Mouse (Mus musculus): ENCODE data around the gene Prkra. TPM values are rescaled to one million over a fixed set of nuclear protein-coding genes. Genes with fewer than 3 reads are reported as not detected.

The Prkra gene
- total and polyA plus RNA-seq, 2 experiments from 2014 or later, result 82.9 to 105 TPM

DNA sequence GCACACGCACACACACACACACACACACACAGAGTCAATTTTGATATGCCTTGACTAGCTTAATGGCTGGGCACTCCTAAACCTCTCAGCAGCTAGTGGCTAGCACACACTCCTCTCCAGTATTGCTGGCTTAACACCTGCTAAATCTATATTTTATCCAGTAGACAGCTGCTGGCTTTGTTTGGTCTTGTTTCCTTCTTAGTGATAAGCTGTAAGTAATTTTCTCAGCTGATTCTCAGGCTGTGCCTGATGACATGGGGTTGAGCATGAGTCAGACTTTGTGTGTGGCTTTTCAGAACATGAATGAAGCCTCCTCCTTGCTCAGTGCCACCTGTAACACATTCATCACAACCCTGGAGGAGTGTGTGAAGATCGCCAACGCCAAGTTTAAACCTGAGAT, 39.2 kb upstream of the Prkra start:
- Histone ChIP-seq H3K27ac (no peak overlapping the region), H3K9ac (replicated peaks; ENCODE audit: low read length) (no peak overlapping the region), H3K4me1 (ENCODE audit: insufficient read depth, low read length) (no peaks in the 10 kb centered on the region), H3K4me2 (ENCODE audit: low read depth, low read length) (no peak overlapping the region), H3K9me3 (ENCODE audit: low read length) (no peaks in the 10 kb centered on the region), H3K27me3 (ENCODE audit: insufficient read depth, low read length) (no peaks in the 10 kb centered on the region), H3K4me3 (ENCODE audit: low read length) (no peak overlapping the region), H3K36me3 (ENCODE audit: insufficient read depth, low read length) (peaks cover 43% of the 10 kb centered on the region)
- TF ChIP-seq CTCF (IDR thresholded peaks at IDR 0.05; ENCODE audit: low read depth), result no peak
- ATAC-seq (no peak), DNase-seq (ENCODE audit: low spot score) (no peak)
- WGBS, result 98% methylated on average over 3 of the region's 3 CpGs

- 86% methylated on average over 8 of the region's 8 CpGs for whole genome bisulfite sequencing
- H3K9me3 ChIP-seq (ENCODE audit: low read length), result no peaks in the 10 kb centered on the region
- no peaks in the 10 kb centered on the region for H3K27me3 ChIP-seq (ENCODE audit: insufficient read depth, low read length)
- H3K4me3 ChIP-seq (ENCODE audit: low read length), result no peak overlapping the region
- H3K4me2 ChIP-seq (ENCODE audit: low read depth, low read length), result no peak overlapping the region
- TF ChIP-seq CTCF (IDR thresholded peaks at IDR 0.05; ENCODE audit: low read depth), result no peak
- DNase-seq (ENCODE audit: low spot score) (no peak), ATAC-seq (no peak)
- no peaks in the 10 kb centered on the region for H3K4me1 ChIP-seq (ENCODE audit: insufficient read depth, low read length)
- H3K9ac ChIP-seq (replicated peaks; ENCODE audit: low read length), result no peak overlapping the region
- H3K27ac ChIP-seq, result no peak overlapping the region
- H3K36me3 ChIP-seq (ENCODE audit: insufficient read depth, low read length), result peaks cover 28% of the 10 kb centered on the region
Measured at GRCm38 (mm10) chr2:76682301-76682700, 34.5 kb upstream of the Prkra start.

- ATAC-seq (no peak), DNase-seq (ENCODE audit: low spot score) (no peak)
- H3K4me1 ChIP-seq (ENCODE audit: insufficient read depth, low read length), result peaks cover 11% of the 10 kb centered on the region
- 44% methylated on average over 13 of the region's 13 CpGs for WGBS
- peak overlapping the region; percentile 68 for H3K4me2 ChIP-seq (ENCODE audit: low read depth, low read length)
- H3K27me3 ChIP-seq (ENCODE audit: insufficient read depth, low read length), result no peaks in the 10 kb centered on the region
- H3K9ac ChIP-seq (replicated peaks; ENCODE audit: low read length), result peak overlapping the region; percentile 87
- H3K4me3 ChIP-seq (ENCODE audit: low read length), result peak overlapping the region; percentile 90
- TF ChIP-seq CTCF (IDR thresholded peaks at IDR 0.05; ENCODE audit: low read depth), result no peak
- no peaks in the 10 kb centered on the region for H3K9me3 ChIP-seq (ENCODE audit: low read length)
- H3K27ac ChIP-seq, result no peak overlapping the region
- H3K36me3 ChIP-seq (ENCODE audit: insufficient read depth, low read length), result no peaks in the 10 kb centered on the region
Measured at GRCm38 (mm10) chr2:76676401-76677226, 28.8 kb upstream of the Prkra start.

DNA sequence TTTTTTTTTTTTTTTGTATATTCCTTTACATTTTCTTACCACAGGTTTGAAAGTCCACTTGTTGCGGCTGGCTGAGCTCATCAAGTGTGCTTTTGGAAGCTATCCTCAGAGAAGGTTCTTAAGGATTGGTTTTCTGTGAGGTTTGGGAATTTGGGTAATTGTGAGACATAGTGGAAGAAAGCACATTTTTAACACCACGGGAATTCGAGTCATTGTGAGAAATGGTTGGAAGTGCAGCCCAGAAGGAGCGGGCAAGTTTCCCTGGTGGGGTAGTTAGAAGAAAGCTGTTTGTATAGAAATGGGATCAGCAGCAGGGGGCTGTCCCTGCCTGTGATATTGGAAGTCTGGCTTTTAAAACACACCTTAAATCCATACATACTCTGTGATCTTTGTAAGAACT, 28.1 kb upstream of the Prkra start:
- DNase-seq (ENCODE audit: low spot score) (no peak), ATAC-seq (no peak)
- H3K36me3 ChIP-seq (ENCODE audit: insufficient read depth, low read length), result no peaks in the 10 kb centered on the region
- peaks cover 11% of the 10 kb centered on the region for H3K4me1 ChIP-seq (ENCODE audit: insufficient read depth, low read length)
- H3K9ac ChIP-seq (replicated peaks; ENCODE audit: low read length), result peak overlapping the region; percentile 87
- H3K9me3 ChIP-seq (ENCODE audit: low read length), result no peaks in the 10 kb centered on the region
- no peak overlapping the region for H3K27ac ChIP-seq
- H3K4me3 ChIP-seq (ENCODE audit: low read length), result peak overlapping the region; percentile 90
- H3K27me3 ChIP-seq (ENCODE audit: insufficient read depth, low read length), result no peaks in the 10 kb centered on the region
- peak overlapping the region; percentile 68 for H3K4me2 ChIP-seq (ENCODE audit: low read depth, low read length)
- 7% methylated on average over 4 of the region's 4 CpGs for WGBS
- no peak for TF ChIP-seq CTCF (IDR thresholded peaks at IDR 0.05; ENCODE audit: low read depth)

DNA sequence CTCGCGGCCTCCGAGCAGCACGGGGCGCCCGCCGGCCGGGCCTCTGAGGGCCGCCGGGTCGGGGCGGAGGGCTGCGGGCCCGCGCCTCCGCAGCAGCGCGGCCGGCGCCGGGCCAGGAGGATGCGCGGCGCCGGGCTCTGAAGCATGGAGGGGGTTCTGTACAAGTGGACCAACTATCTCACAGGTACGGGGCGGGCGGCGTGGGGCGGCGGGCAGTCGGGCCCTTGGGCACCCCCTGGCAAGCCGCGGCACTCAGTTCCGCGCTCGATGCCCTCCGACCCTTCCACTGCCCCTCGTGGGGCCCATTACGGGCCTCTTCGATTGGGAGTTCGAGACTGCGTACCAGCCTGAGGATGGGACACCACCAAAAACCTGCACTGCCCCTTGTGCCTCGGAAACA, 27.6 kb upstream of the Prkra start:
- no peak for DNase-seq (ENCODE audit: low spot score)
- H3K27me3 ChIP-seq (ENCODE audit: insufficient read depth, low read length), result no peaks in the 10 kb centered on the region
- peaks cover 11% of the 10 kb centered on the region for H3K4me1 ChIP-seq (ENCODE audit: insufficient read depth, low read length)
- peak overlapping the region; percentile 90 for H3K4me3 ChIP-seq (ENCODE audit: low read length)
- peak overlapping the region; percentile 87 for H3K9ac ChIP-seq (replicated peaks; ENCODE audit: low read length)
- peak overlapping the region; percentile 84 for H3K27ac ChIP-seq
- no peak for TF ChIP-seq CTCF (IDR thresholded peaks at IDR 0.05; ENCODE audit: low read depth)
- no peaks in the 10 kb centered on the region for H3K9me3 ChIP-seq (ENCODE audit: low read length)
- no peaks in the 10 kb centered on the region for H3K36me3 ChIP-seq (ENCODE audit: insufficient read depth, low read length)
- 3% methylated on average over 30 of the region's 44 CpGs for WGBS
- peak overlapping the region; percentile 68 for H3K4me2 ChIP-seq (ENCODE audit: low read depth, low read length)
- peak; percentile 74 for ATAC-seq

- Histone ChIP-seq H3K4me2 (ENCODE audit: low read depth, low read length) (peak within 1 kb of the TSS; percentile 68), H3K4me3 (ENCODE audit: low read length) (peak within 1 kb of the TSS; percentile 90), H3K27ac (peak within 1 kb of the TSS; percentile 84), H3K36me3 (ENCODE audit: insufficient read depth, low read length) (no peaks in the 10 kb centered on the region), H3K4me1 (ENCODE audit: insufficient read depth, low read length) (peaks cover 11% of the 10 kb centered on the region), H3K9ac (replicated peaks; ENCODE audit: low read length) (peak within 1 kb of the TSS; percentile 87), H3K9me3 (ENCODE audit: low read length) (no peaks in the 10 kb centered on the region), H3K27me3 (ENCODE audit: insufficient read depth, low read length) (no peaks in the 10 kb centered on the region)
- ATAC-seq (peak; percentile 78), DNase-seq (ENCODE audit: low spot score) (peak; percentile 93)
- 6% methylated on average over 36 of the region's 52 CpGs for WGBS
- no peak for TF ChIP-seq CTCF (IDR thresholded peaks at IDR 0.05; ENCODE audit: low read depth)
Measured at GRCm38 (mm10) chr2:76674725-76675427, 27.1 kb upstream of the Prkra start, which contains the start of gene Plekha3. TSS of gene Plekha3 (plus strand) at chr2:76675281.
